Mouse (Mus musculus): ENCODE data around the gene Tpp2. TPM values are rescaled to one million over a fixed set of nuclear protein-coding genes. Genes with fewer than 3 reads are reported as not detected.
A peak's percentile ranks its signal among the peaks of the same experiment; 100 is the strongest.
"Not testable (repeated sequence)": the region's sequence is repeated elsewhere in the genome, so short reads cannot be mapped to it uniquely, and the experiment has no call there.

Tpp2 gene
- total RNA-seq, 2 experiments from 2014 or later = 43.5 to 43.9 TPM

GRCm38 (mm10) chr1:44015556-44015955, 82.1 kb downstream of the Tpp2 start:
- no peak for DNase-seq

- no peak for DNase-seq
These were observed 86.5 kb downstream of the Tpp2 start, which contains the start of gene Mettl21c for GRCm38 (mm10) chr1:44019934-44020333. Gene Mettl21c (minus strand): TSS chr1:44020034.

GRCm38 (mm10) chr1:44022656-44023055, 89.2 kb downstream of the Tpp2 start:
- no peak for DNase-seq

- no peak for DNase-seq
These were observed 94.2 kb downstream of the Tpp2 start for GRCm38 (mm10) chr1:44027651-44028050.

GRCm38 (mm10) chr1:44032213-44032612, 98.8 kb downstream of the Tpp2 start:
- DNase-seq = no peak

- DNase-seq = no peak
These were observed 99.5 kb downstream of the Tpp2 start for GRCm38 (mm10) chr1:44032948-44033347.

- DNase-seq = peak; percentile 31 to 72
These were observed 108.5 kb downstream of the Tpp2 start for GRCm38 (mm10) chr1:44041797-44042554.

GRCm38 (mm10) chr1:44042555-44042915, 109.1 kb downstream of the Tpp2 start:
- DNase-seq = no peak

- DNase-seq = not testable (repeated sequence)
These were observed 112.2 kb downstream of the Tpp2 start for GRCm38 (mm10) chr1:44045689-44046088.

GRCm38 (mm10) chr1:44046556-44046955, 113.1 kb downstream of the Tpp2 start:
- DNase-seq = no peak

Small RNA genes lying within 50 kb of the gene (microRNA-seq; reads per million reads assigned to microRNA genes)
- gene Gm24180 = 0 reads per million in 2 experiments

Other genes with a start within 250 kb of the Tpp2 start
- 1 to 10 TPM; 1.5 to 3.9 TPM for gene 1500015O10Rik, start 203.0 kb upstream of the Tpp2 start, total RNA-seq (2021)
- 10 to 100 TPM; 11.9 to 12.6 TPM for gene Uxs1, start 105.8 kb upstream of the Tpp2 start, total RNA-seq (2021)
- gene Mettl21c, start 86.4 kb downstream of the Tpp2 start, total RNA-seq (2021) = not detected
- not detected for gene Gm8251, start 128.3 kb downstream of the Tpp2 start, total RNA-seq (2021)
- gene Tex30, start 168.8 kb downstream of the Tpp2 start, total RNA-seq (2021) = 10 to 100 TPM in 1 of 2 experiments, 1 to 10 TPM in 1; 8.3 to 10.4 TPM
- 10 to 100 TPM; 15.6 to 16.9 TPM for gene Kdelc1, start 185.2 kb downstream of the Tpp2 start, total RNA-seq (2021)
- 10 to 100 TPM in 1 of 2 experiments, 1 to 10 TPM in 1; 8.9 to 11.2 TPM for gene Bivm, start 185.3 kb downstream of the Tpp2 start, total RNA-seq (2021)
- 10 to 100 TPM; 14.8 to 16.2 TPM for gene Ercc5, start 214.1 kb downstream of the Tpp2 start, total RNA-seq (2021)

All from heart, adult 18-20 months (tissue).